Mouse (Mus musculus) adrenal gland, adult 8-10 months (tissue): ENCODE measurements around the gene Bsn. TPM values are rescaled to one million over a fixed set of nuclear protein-coding genes. Genes with fewer than 3 reads are reported as not detected.
A peak's percentile ranks its signal among the peaks of the same experiment; 100 is the strongest.

ENCODE experiments used
- DNase-seq: peaks from one replicate; pipeline ENCODE4 v3.0.0; 2022
- microRNA-seq, 2 experiments: library from miRNA; unstranded; fragments of <30 nt; microRNA quantifications; one replicate each; pipeline ENCODE4 v1.2.0; 2022
- total RNA-seq, 4 experiments: library from RNA; stranded (reverse); gene quantifications; 2 replicates each; pipeline ENCODE4 v1.2.4; 2022

Bsn gene
- total RNA-seq, 4 experiments from 2014 or later, result 3.7 to 6.8 (median 6.4) TPM

- DNase-seq, result peak; percentile 95
Observed at GRCm38 (mm10) chr9:108052885-108053664, 137.1 kb downstream of the Bsn start, which contains the start of gene Amigo3. Gene Amigo3, plus strand, starts transcription at chr9:108053159.

GRCm38 (mm10) chr9:108052411-108052810 is 137.8 kb downstream of the Bsn start:
- no peak for DNase-seq

GRCm38 (mm10) chr9:108051931-108052220 is 138.3 kb downstream of the Bsn start:
- no peak for DNase-seq

- no peak for DNase-seq
Observed at GRCm38 (mm10) chr9:108051184-108051930, 138.8 kb downstream of the Bsn start.

- DNase-seq, result no peak
Observed at GRCm38 (mm10) chr9:108049561-108050251, 140.5 kb downstream of the Bsn start.

- DNase-seq, result peak; percentile 98
Observed at GRCm38 (mm10) chr9:108049016-108049455, 141.1 kb downstream of the Bsn start, which contains the start of gene Gmppb. Gene Gmppb, plus strand, starts transcription at chr9:108049242.

GRCm38 (mm10) chr9:108048566-108048955 is 141.6 kb downstream of the Bsn start:
- DNase-seq, result no peak

GRCm38 (mm10) chr9:108047601-108048565 is 142.3 kb downstream of the Bsn start:
- no peak for DNase-seq

GRCm38 (mm10) chr9:108046582-108046981 is 143.6 kb downstream of the Bsn start:
- DNase-seq, result no peak

Small RNA genes lying within 50 kb of the gene (microRNA-seq; reads per million reads assigned to microRNA genes)
- gene Gm47303 (0 reads per million in 2 experiments), gene Mir7088 (0 reads per million in 2 experiments)

Other genes with a start within 250 kb of the Bsn start
- 1 to 10 TPM; 2.2 to 7.0 (median 4.2) TPM for gene Traip, start 240.2 kb downstream of the Bsn start, total RNA-seq
- 10 to 100 TPM; 17.4 to 48.9 (median 25.9) TPM for gene Uba7, start 214.9 kb downstream of the Bsn start, total RNA-seq
- under 1 TPM in 3 of 4 experiments, not detected in 1; 0.32 to 0.43 (median 0.37) TPM for gene Gm20661, start 207.3 kb downstream of the Bsn start, total RNA-seq
- gene Inka1, start 204.5 kb downstream of the Bsn start, total RNA-seq, result 1 to 10 TPM; 4.7 to 6.0 (median 5.0) TPM
- gene Cdhr4, start 197.9 kb downstream of the Bsn start, total RNA-seq, result 1 to 10 TPM in 2 of 4 experiments, under 1 TPM in 2; 0.66 to 1.3 (median 1.0) TPM
- gene Gm20662, start 194.0 kb downstream of the Bsn start, total RNA-seq, result 1 to 10 TPM in 3 of 4 experiments, not detected in 1; 3.8 to 7.4 (median 4.0) TPM
- 100 to 1,000 TPM; 138 to 184 (median 167) TPM for gene Ip6k1, start 187.9 kb downstream of the Bsn start, total RNA-seq
- gene Gmppb, start 141.1 kb downstream of the Bsn start, total RNA-seq, result 10 to 100 TPM; 23.5 to 31.6 (median 28.2) TPM
- 1 to 10 TPM; 2.4 to 6.6 (median 4.1) TPM for gene Amigo3, start 137.2 kb downstream of the Bsn start, total RNA-seq
- under 1 TPM in 1 of 4 experiments, not detected in 3; 0.10 TPM for gene Mst1, start 109.9 kb downstream of the Bsn start, total RNA-seq
- 100 to 1,000 TPM in 1 of 4 experiments, 10 to 100 TPM in 3; 68.2 to 108 (median 86.5) TPM for gene Rnf123, start 107.0 kb downstream of the Bsn start, total RNA-seq
- gene Apeh, start 95.8 kb downstream of the Bsn start, total RNA-seq, result 100 to 1,000 TPM; 104 to 125 (median 109) TPM
- gene Dag1, start 73.6 kb upstream of the Bsn start, total RNA-seq, result 100 to 1,000 TPM; 134 to 165 (median 148) TPM
- gene Nicn1, start 100.0 kb upstream of the Bsn start, total RNA-seq, result 10 to 100 TPM; 29.5 to 49.1 (median 41.4) TPM
- gene Amt, start 106.5 kb upstream of the Bsn start, total RNA-seq, result 10 to 100 TPM in 2 of 4 experiments, 1 to 10 TPM in 2; 3.8 to 10.9 (median 7.1) TPM
- 100 to 1,000 TPM; 307 to 342 (median 321) TPM for gene Rhoa, start 115.7 kb upstream of the Bsn start, total RNA-seq
- gene Tcta, start 115.8 kb upstream of the Bsn start, total RNA-seq, result 10 to 100 TPM; 56.0 to 68.0 (median 62.2) TPM
- 100 to 1,000 TPM; 524 to 812 (median 629) TPM for gene Gpx1, start 148.5 kb upstream of the Bsn start, total RNA-seq
- 100 to 1,000 TPM; 124 to 152 (median 132) TPM for gene Usp4, start 157.5 kb upstream of the Bsn start, total RNA-seq
- 1 to 10 TPM in 3 of 4 experiments, under 1 TPM in 1; 0.96 to 1.6 (median 1.3) TPM for gene 1700102P08Rik, start 202.4 kb upstream of the Bsn start, total RNA-seq
- under 1 TPM in 1 of 4 experiments, not detected in 3; 0.10 TPM for gene Ccdc36, start 238.1 kb upstream of the Bsn start, total RNA-seq
- not detected for gene BC048562, start 246.1 kb upstream of the Bsn start, total RNA-seq